Mouse (Mus musculus) liver, embryonic 11.5 days (tissue): ENCODE results near the gene Rgs3. TPM values are rescaled to one million over a fixed set of nuclear protein-coding genes. Genes with fewer than 3 reads are reported as not detected.

Experiments
- ATAC-seq: fragments of 200-750 bp; cut with Nextera tagmentation; replicated peaks from 2 replicates; pipeline ENCODE4 v1.8.0; 2017; ENCODE audit warnings: moderate number of reproducible peaks, mild to moderate bottlenecking, moderate TSS enrichment, moderate library complexity; ENCODE audit not compliant: low FRiP score
- DNase-seq: peaks from one replicate; pipeline ENCODE4 v3.0.0-alpha.2; 2017; ENCODE audit warnings: low spot score
- H3K27ac ChIP-seq: fragments of 300-500 bp; sonication (generic); 2 replicates; pipeline ENCODE4 v1.5.1; 2014; ENCODE audit warnings: mild to moderate bottlenecking, low read depth, low read length, control low read depth
- H3K27me3 ChIP-seq: fragments of 300-500 bp; sonication (generic); replicated peaks from 2 replicates; pipeline ENCODE4 v1.6.1; 2014; ENCODE audit warnings: low read length, mixed read lengths; ENCODE audit not compliant: control insufficient read depth, insufficient read depth
- H3K36me3 ChIP-seq: fragments of 300-500 bp; sonication (generic); 2 replicates; pipeline ENCODE4 v1.6.1; 2014; ENCODE audit warnings: mild to moderate bottlenecking, low read length, moderate library complexity, mixed read lengths; ENCODE audit not compliant: control insufficient read depth, insufficient read depth
- H3K4me1 ChIP-seq: fragments of 300-500 bp; sonication (generic); replicated peaks from 2 replicates; pipeline ENCODE4 v1.6.1; 2014; ENCODE audit warnings: low read length, mixed read lengths; ENCODE audit not compliant: control insufficient read depth, insufficient read depth
- H3K4me2 ChIP-seq: fragments of 300-500 bp; sonication (generic); 2 replicates; pipeline ENCODE4 v1.6.1; 2014; ENCODE audit warnings: mild to moderate bottlenecking, control low read depth, moderate library complexity
- H3K4me3 ChIP-seq: fragments of 300-500 bp; sonication (generic); 2 replicates; pipeline ENCODE4 v1.5.1; 2014; ENCODE audit warnings: low read depth, low read length, control low read depth
- H3K9ac ChIP-seq: fragments of 300-500 bp; sonication (generic); 2 replicates; pipeline ENCODE4 v1.6.1; 2014; ENCODE audit warnings: low read depth, low read length, control low read depth
- H3K9me3 ChIP-seq: fragments of 300-500 bp; sonication (generic); 2 replicates; pipeline ENCODE4 v1.6.1; 2016; ENCODE audit warnings: low read length, inconsistent platforms, mixed read lengths; ENCODE audit not compliant: control insufficient read depth
- WGBS: fragments of 180-500 bp; shearing (Covaris S2); extraction: QIAGEN DNeasy Blood & Tissue Kit; methylation state at CpG from one replicate; pipeline ENCODE4 v1.1.7; 2014; 5-methylcytosine and 5-hydroxymethylcytosine counted together
- polyA plus RNA-seq: library from polyadenylated mRNA; unstranded; fragments of >200 nt; fragmentation: Nextera tagmentation; extraction: Ambion mirVana; gene quantifications from 2 replicates; pipeline ENCODE4 v1.2.1, GENCODE M21; 2014

Rgs3 gene
- polyA plus RNA-seq, 1 experiment from 2014 or later: 12.3 TPM

DNA sequence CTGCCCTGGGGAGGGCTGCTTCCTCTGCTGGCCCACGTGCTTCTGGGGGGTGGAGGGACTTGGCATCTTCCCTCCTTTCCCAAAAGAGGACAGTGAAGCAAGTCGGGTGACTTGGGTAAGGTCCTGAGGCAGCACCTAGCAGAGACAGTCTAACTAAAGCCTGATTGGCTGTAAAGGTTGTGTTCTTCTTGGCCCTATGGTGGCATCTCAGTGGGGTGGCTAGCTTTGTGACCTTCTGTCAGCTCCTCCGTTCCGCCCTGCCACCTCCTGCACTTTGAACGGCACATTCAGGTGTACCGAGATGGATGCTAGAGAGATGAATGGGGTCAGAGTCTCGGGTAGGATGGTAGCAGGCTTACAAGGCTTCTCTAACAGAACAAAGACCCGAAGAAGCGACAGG lies 143.5 kb downstream of the Rgs3 start:
- WGBS: 80% methylated on average over 9 of the region's 9 CpGs
- H3K36me3 ChIP-seq: no peaks in the 10 kb centered on the region
- DNase-seq (no peak), ATAC-seq (no peak)
- H3K27me3 ChIP-seq: no peaks in the 10 kb centered on the region
- H3K9ac ChIP-seq: no peak overlapping the region
- no peak overlapping the region for H3K4me3 ChIP-seq
- no peak overlapping the region for H3K4me2 ChIP-seq
- H3K4me1 ChIP-seq: 0 out of 2 replicates have a peak, but pooled peaks cover 2% of the 10 kb centered on the region
- H3K9me3 ChIP-seq: no peaks in the 10 kb centered on the region
- no peak overlapping the region for H3K27ac ChIP-seq

DNA sequence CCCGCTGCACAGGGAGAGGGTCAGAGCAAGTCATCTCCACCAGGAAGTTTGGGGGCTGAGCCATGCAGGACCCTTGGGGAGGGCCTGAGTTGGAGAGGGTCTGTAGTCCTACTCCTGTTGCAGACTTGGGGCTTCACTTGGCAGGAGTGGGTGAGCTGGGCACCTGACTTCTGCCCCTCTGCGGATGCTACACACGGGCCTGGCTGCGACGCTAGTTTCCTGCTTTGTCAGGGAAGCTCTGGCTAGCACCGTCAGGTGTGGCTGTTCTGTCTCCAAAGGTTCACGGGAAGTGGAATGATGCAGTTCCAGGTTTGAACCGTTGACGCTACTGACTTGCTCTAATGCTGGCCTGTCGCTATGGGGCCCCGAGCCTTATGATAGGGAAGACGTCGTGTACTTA lies 144.6 kb downstream of the Rgs3 start:
- ATAC-seq (no peak), DNase-seq (no peak)
- no peak overlapping the region for H3K27ac ChIP-seq
- no peaks in the 10 kb centered on the region for H3K9me3 ChIP-seq
- H3K4me1 ChIP-seq: 0 out of 2 replicates have a peak, but pooled peaks cover 2% of the 10 kb centered on the region
- H3K4me3 ChIP-seq: no peak overlapping the region
- H3K9ac ChIP-seq: no peak overlapping the region
- WGBS: 88% methylated on average over 13 of the region's 13 CpGs
- H3K4me2 ChIP-seq: no peak overlapping the region
- no peaks in the 10 kb centered on the region for H3K36me3 ChIP-seq
- H3K27me3 ChIP-seq: no peaks in the 10 kb centered on the region

GRCm38 (mm10) chr4:62705013-62705412 lies 145.4 kb downstream of the Rgs3 start:
- Histone ChIP-seq H3K4me1 (0 out of 2 replicates have a peak, but pooled peaks cover 2% of the 10 kb centered on the region), H3K4me2 (no peak overlapping the region), H3K27me3 (no peaks in the 10 kb centered on the region), H3K27ac (no peak overlapping the region), H3K9me3 (no peaks in the 10 kb centered on the region), H3K4me3 (no peak overlapping the region), H3K36me3 (no peaks in the 10 kb centered on the region), H3K9ac (no peak overlapping the region)
- ATAC-seq (no peak), DNase-seq (no peak)
- WGBS: 75% methylated on average over 10 of the region's 10 CpGs

DNA sequence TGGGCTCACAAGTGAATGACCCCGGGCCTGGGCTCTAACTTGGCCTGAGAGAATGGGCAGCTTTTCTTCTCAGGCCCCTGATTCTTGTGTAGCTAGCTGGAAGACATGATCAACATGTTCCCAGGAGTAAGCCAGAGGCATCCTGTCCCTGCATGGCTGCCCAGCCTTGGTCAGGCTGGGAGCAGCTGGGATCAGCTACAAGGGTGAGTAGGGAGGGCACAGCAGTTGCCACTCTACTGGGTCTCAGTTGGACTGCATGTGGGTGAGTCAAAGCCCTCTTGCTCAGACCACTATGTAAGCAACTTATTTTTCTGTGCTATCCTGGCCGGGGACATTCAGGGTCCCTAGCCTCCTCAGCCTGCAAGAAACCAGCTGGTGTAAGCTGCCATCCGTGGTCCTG lies 146.1 kb downstream of the Rgs3 start:
- no peak for DNase-seq
- Histone ChIP-seq H3K36me3 (no peaks in the 10 kb centered on the region), H3K27me3 (no peaks in the 10 kb centered on the region), H3K4me2 (no peak overlapping the region), H3K4me3 (no peak overlapping the region), H3K4me1 (no peaks in the 10 kb centered on the region), H3K9ac (no peak overlapping the region), H3K9me3 (no peaks in the 10 kb centered on the region), H3K27ac (no peak overlapping the region)
- no peak for ATAC-seq
- 56% methylated on average over 3 of the region's 3 CpGs for WGBS

DNA sequence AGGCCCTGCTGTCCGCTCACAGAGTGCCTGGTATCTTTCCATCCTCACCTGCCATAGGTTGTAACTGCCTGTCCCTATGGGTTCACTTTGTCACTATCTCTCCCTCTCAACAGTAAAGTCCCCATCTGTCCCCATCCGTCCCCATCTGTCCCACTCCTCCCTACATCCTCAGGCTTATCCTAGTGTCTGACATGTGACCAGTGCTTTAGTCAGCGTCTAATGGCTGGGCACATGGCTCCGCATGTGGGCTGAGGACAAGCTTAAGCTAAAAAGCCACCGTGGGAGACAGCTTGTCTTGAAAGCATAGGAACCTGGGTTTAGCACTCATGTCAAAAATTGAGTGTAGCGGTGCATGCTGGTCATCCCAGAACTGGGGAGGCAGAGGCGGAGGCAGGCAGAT lies 148.4 kb downstream of the Rgs3 start:
- no peaks in the 10 kb centered on the region for H3K4me1 ChIP-seq
- H3K36me3 ChIP-seq: no peaks in the 10 kb centered on the region
- ATAC-seq (no peak), DNase-seq (no peak)
- H3K9ac ChIP-seq: no peak overlapping the region
- no peak overlapping the region for H3K4me3 ChIP-seq
- no peak overlapping the region for H3K4me2 ChIP-seq
- no peaks in the 10 kb centered on the region for H3K9me3 ChIP-seq
- no peaks in the 10 kb centered on the region for H3K27me3 ChIP-seq
- no peak overlapping the region for H3K27ac ChIP-seq
- WGBS: 85% methylated on average over 7 of the region's 7 CpGs

DNA sequence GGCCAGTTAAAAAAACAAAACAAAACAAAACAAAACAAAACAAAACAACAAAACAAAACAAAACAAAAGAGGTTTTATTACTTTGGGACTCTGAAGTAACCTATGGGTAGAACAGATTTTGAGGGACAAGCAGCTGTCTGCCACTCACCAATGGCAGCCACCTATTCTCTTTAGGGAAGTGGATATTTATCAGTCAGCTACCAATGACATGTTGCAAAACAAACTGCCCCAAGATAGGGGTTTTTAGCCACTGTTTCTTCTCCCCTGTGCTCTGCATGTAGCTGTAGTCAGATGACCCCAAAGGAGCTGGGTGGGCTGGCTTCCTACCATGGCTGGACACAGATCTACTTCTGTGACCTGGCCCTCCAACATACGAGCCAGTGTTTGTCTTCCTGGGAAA lies 149.3 kb downstream of the Rgs3 start:
- no peak overlapping the region for H3K4me3 ChIP-seq
- H3K4me2 ChIP-seq: no peak overlapping the region
- 53% methylated on average over 1 of the region's 1 CpGs for WGBS
- ATAC-seq (no peak), DNase-seq (no peak)
- H3K36me3 ChIP-seq: no peaks in the 10 kb centered on the region
- H3K9me3 ChIP-seq: no peaks in the 10 kb centered on the region
- H3K27ac ChIP-seq: no peak overlapping the region
- H3K9ac ChIP-seq: no peak overlapping the region
- H3K4me1 ChIP-seq: no peaks in the 10 kb centered on the region
- no peaks in the 10 kb centered on the region for H3K27me3 ChIP-seq

DNA sequence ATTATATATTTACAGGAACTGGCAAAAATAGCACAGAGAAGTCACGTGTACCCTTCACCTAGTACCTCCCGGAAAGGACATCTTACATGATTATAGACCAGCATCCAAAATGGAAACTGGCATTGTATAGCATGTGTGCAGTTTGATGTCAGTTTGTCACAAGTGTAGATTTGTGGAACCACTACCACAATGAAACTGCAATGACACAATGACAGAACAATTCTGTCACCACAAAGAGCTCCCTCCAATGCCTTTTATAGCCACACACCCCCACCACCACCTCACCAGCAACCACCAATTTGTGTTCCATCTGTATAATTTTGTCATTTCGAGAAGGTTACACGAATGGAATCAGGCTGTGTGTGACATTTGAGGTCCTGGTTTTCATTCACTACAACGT lies 149.8 kb downstream of the Rgs3 start:
- Histone ChIP-seq H3K27me3 (no peaks in the 10 kb centered on the region), H3K4me2 (no peak overlapping the region), H3K36me3 (no peaks in the 10 kb centered on the region), H3K27ac (no peak overlapping the region), H3K9me3 (no peaks in the 10 kb centered on the region), H3K4me1 (no peaks in the 10 kb centered on the region), H3K4me3 (no peak overlapping the region), H3K9ac (no peak overlapping the region)
- DNase-seq: no peak
- 72% methylated on average over 5 of the region's 5 CpGs for WGBS
- no peak for ATAC-seq

GRCm38 (mm10) chr4:62711159-62711558 lies 151.5 kb downstream of the Rgs3 start:
- no peak for ATAC-seq
- Histone ChIP-seq H3K4me3 (no peak overlapping the region), H3K27me3 (no peaks in the 10 kb centered on the region), H3K9me3 (no peaks in the 10 kb centered on the region), H3K36me3 (no peaks in the 10 kb centered on the region), H3K4me2 (no peak overlapping the region), H3K4me1 (no peaks in the 10 kb centered on the region), H3K9ac (no peak overlapping the region), H3K27ac (no peak overlapping the region)
- DNase-seq: no peak
- 75% methylated on average over 7 of the region's 7 CpGs for WGBS

GRCm38 (mm10) chr4:62711582-62711981 lies 151.9 kb downstream of the Rgs3 start:
- no peaks in the 10 kb centered on the region for H3K36me3 ChIP-seq
- H3K27ac ChIP-seq: no peak overlapping the region
- ATAC-seq (no peak), DNase-seq (no peak)
- 66% methylated on average over 4 of the region's 4 CpGs for WGBS
- no peak overlapping the region for H3K4me2 ChIP-seq
- no peak overlapping the region for H3K4me3 ChIP-seq
- H3K27me3 ChIP-seq: no peaks in the 10 kb centered on the region
- no peaks in the 10 kb centered on the region for H3K4me1 ChIP-seq
- no peak overlapping the region for H3K9ac ChIP-seq
- no peaks in the 10 kb centered on the region for H3K9me3 ChIP-seq
